Mouse (Mus musculus): Measurements from ENCODE around the gene Dlg5. TPM values are rescaled to one million over a fixed set of nuclear protein-coding genes. Genes with fewer than 3 reads are reported as not detected.

The Dlg5 gene
- total RNA-seq, 1 experiment from 2014 or later = not detected

DNA sequence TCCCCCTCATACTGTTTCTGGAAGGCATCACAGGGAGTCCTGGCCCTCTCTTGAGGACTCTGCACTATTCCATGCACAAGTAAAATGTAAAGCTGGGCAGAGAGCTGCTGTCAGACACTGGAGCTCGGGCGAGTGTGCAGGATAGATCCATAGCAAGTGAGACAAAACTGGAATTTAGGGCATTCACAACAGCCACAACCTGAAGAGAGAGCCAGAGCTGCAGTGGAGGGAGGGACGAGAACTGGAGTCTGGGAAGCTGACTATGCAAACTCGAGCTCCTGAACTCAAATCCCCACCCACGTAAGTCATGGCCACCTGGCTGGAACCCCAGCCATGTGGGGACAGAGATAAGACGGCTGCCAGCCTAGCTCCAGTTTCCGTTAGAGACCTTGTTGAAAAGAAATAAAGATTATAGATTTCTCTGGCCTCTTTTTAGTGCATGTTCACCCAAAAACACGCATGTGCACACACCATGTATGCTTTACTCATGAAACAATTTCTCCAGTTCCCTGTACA lies 105.4 kb downstream of the Dlg5 start:
- peak; percentile 45 for ATAC-seq (replicated peaks; ENCODE audit: low read depth, poor library complexity, severe bottlenecking)

DNA sequence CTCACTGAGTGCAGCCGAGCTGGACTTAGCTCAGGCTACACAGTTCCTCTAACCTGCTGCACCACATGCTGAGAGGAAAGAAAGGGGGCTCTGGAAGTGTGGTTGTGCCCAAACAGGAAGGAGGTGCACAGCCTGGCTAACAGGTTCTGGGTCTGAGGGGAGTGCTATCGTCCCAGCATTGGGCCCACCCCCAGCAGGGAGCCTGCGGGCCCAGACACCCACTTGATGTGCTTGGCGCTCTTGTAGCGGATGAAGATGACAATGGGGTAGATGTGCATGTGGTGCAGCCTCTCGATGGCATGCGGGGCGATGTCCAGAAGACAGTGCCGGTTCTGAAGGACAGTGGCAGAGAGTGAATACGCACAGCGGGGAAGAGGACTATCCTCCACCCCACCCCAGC lies 108.8 kb downstream of the Dlg5 start:
- ATAC-seq (replicated peaks; ENCODE audit: low read depth, poor library complexity, severe bottlenecking) = no peak

DNA sequence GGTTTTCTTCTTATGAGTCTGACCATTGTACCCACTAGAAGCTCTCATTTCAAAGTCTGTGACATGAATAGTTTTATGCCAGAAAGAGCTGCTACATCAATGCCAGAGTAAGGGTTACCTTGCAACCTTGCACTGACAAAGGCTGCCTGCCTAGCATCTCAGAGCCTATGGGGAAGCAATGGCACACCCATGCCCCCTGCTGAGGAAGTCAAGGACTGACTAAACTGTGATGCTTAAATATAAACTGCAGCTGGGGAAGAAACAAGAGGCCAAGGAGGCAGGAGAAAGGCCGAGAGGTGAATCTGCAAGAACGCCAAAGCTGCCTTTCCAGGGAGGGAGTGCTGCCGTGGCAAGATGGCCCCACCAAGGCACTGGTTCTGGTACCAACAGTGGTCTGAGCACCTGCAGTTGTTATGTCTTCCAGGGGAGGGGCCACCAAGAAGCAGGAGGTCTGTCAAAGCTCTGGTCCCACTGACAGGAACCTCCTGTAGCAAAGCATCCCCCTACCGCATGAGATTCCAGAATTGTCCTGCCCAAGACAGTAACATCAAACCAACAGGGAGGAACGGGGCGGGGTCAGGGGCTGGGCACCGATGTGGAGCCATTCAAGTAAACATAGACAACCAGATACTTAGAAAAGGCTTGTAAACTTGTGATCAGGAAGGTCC lies 111.0 kb downstream of the Dlg5 start:
- ATAC-seq (replicated peaks; ENCODE audit: low read depth, poor library complexity, severe bottlenecking) = no peak

DNA sequence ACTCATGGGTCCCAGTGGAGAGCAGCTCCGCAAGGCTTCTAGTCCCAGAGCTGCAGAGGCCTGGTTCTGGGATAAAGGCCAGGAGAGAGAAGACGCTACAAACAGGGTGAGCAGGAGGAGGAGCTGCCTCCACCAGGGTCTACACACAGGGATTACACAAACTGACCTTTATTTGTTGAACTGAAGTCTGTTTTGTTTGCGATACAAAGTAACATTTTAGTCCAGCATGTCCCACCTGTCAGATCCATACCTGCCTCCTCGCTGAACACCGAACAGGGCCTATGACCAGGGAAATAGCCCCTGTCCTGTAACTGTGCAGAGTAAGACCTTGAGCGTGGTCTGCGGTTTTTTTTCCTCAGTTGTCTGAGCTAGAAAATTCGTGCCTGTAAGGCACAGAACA lies 111.9 kb downstream of the Dlg5 start:
- no peak for ATAC-seq (replicated peaks; ENCODE audit: low read depth, poor library complexity, severe bottlenecking)

DNA sequence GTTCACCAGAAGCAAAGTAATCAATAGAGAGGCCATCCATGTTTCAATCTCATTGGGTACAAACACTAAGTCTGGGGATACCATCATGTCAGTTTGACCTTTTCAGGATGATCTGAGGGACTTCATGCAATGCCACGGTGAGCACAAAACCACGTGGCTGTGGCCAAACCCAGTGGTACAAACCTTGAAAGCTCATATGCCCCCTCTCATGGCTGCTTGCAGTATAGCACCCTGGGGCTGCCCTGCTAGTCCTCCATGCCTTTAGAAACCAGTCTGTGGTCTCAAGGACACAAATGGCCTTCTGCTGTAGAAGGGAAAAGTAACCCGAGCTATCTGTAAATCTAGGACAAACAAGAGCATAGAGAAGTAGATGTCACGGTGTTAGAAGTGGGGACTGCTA lies 113.6 kb downstream of the Dlg5 start:
- no peak; the same call in 1 of the 2 replicates for ATAC-seq (replicated peaks; ENCODE audit: low read depth, poor library complexity, severe bottlenecking)

DNA sequence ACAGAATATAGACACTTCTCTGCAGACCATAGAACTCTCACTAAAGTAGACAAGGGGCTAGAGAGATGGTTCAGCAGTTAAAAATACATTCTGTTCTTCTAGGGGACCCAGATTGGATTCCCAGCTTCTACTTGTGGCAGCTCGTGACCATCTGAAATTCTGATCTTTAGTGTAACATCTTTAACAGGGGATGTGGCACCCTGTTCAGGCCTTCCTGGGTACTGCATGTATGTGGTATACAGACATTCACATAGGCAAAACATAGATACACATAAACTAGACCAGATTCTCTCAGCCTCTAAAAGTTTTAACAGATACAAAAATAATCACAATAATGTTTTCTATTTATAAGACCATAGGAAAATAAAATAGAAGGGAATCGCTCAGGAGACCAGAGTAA lies 120.7 kb downstream of the Dlg5 start:
- no peak for ATAC-seq (replicated peaks; ENCODE audit: low read depth, poor library complexity, severe bottlenecking)

DNA sequence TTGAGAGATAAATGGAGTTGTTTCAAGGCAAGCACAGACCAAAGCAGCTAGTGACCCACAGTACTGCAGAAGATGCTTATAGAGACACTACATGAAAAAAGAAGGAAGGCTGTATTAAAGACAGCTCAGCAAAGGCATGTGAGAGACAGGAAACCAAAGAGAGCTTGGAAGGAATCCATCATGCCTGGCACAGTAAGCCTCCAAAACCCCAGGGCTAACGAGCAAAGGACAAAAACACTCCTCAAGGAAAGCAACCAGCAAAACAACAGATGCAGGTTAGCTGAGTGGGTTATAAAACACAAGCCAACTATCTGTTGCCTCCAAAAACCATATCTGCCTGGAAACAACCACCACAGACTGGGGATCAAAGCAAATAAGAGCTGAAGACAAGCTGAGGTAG lies 121.5 kb downstream of the Dlg5 start:
- ATAC-seq (replicated peaks; ENCODE audit: low read depth, poor library complexity, severe bottlenecking) = no peak

DNA sequence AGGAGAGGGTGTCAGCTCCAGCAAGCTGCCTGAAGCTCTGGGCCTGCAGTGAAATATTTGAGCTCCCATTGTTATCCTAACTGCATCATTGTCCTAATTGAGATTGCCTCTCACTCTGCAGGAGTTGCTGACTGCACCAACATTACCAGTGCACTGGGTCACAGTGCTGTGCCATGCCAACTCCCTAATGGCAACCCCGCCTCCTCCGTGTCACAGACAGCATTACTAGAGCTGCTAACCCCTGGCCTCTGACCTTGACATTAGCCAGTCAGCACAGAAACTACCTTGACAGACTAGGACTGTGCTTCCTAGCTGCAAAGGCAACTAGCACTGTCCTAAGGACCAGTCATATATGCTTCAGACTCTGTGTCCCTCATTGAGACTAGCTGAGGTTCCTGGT lies 139.0 kb downstream of the Dlg5 start:
- no peak for ATAC-seq (replicated peaks; ENCODE audit: low read depth, poor library complexity, severe bottlenecking)

DNA sequence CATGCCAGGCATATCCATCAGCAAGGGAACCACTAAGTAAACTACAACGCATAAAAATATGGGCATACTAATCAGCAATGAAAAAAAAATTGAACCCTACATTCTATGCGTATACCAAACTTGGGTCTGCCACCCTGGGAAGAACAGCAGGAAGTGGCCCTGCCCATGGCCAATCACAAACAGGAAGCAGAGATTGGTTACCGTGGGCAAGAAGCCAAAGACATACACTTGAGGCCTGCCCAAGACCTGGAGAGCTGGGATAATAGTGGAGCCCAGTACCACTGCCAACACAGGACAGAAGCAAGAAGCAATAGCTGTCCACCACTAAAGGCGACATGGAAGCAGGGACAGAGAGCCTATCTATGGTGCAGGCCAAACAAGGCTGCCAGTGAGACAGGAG lies 146.9 kb downstream of the Dlg5 start:
- ATAC-seq (replicated peaks; ENCODE audit: low read depth, poor library complexity, severe bottlenecking) = no peak

DNA sequence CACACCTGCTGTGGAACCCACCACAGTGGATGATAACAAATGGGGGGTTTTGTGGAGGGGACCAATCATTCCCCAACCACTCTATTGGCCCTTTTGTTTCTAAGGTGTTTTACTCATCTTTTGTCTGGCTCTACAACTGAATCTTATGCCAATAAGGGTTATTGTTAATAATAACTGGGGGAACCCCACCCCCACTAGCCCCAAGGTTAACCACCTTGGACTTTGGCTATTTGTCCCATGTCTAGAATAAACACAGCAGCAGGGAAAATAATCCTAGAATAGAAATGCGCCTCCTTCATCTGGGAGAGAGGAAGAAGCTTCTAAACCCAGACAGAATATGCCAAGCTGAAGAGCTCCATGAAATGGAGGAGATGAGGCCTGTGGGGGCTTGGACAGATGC lies 151.1 kb downstream of the Dlg5 start:
- ATAC-seq (replicated peaks; ENCODE audit: low read depth, poor library complexity, severe bottlenecking) = no peak

DNA sequence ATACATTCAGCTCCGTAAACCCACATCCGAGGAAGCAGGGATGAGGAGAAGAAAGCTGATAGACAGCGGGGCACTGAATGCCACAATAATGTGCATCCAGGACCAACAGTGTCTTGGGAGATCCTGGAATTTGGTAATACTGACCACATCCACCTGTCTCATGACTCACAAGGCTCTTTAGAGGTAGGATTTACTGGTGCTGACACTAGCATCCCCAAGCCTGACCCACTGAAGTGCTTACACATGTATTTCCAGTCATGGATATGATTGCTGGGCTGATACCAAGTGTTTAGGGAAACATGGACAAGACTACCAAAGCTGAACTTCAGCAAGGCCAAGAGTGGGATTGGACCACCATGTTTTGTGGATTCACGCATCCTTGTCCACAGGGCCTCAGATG lies 152.5 kb downstream of the Dlg5 start:
- no peak for ATAC-seq (replicated peaks; ENCODE audit: low read depth, poor library complexity, severe bottlenecking)

DNA sequence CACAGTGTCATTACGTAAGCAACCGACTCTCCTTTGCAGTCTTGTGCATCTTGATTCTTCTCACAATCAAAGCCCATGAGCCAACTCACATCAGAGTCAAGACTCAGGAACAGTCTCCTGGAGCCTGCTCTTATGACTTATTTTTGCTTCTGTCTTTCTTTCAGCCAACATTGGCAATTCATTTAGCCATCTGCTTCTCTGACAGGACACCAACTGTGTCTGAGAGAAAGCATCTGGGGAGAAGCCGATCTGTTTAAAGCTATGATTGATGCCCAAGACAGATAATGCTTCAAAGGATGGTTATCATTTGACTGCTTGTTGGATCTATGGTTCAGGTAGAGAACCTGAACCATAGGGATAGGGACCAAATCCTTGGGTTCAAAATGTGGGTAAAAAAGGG lies 153.3 kb downstream of the Dlg5 start:
- no peak for ATAC-seq (replicated peaks; ENCODE audit: low read depth, poor library complexity, severe bottlenecking)

DNA sequence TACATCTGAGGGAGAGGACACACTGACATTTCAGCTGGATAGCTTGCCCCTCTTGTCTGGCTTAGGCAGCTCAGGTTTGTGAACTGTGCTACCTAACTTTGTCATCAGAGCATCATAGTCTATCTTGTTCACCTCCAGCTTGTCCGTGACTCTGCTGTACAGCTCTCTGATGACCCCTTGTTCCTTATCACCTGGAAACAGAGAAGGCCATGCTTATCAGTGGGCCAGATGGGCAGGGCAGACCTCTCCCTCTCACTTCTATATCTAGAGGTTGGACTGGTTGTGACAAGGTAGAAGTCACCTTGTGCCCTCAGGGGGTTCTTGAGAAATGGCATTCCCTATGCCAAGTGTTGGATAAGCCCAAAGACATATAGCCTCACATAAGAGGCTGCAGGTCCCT lies 154.9 kb downstream of the Dlg5 start:
- ATAC-seq (replicated peaks; ENCODE audit: low read depth, poor library complexity, severe bottlenecking) = no peak

DNA sequence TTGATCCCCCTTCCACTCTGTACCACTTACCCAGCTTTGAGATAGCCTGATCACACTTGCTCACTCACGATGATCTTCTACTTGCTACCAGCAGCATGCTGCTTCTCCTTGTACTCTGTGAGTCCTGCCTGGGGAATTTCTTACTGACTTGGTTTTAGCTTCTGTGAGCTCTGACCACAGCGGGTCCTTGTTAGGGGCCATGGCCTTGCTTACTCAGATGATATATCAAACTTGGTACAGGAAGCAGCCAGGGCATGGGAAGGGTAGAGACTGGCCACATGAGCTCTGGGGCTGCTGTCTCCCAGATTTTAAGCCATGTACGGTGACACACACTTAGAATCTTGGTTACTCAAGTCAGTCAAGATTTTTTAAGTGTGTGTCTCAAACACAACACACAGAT lies 156.5 kb downstream of the Dlg5 start:
- ATAC-seq (replicated peaks; ENCODE audit: low read depth, poor library complexity, severe bottlenecking) = no peak

DNA sequence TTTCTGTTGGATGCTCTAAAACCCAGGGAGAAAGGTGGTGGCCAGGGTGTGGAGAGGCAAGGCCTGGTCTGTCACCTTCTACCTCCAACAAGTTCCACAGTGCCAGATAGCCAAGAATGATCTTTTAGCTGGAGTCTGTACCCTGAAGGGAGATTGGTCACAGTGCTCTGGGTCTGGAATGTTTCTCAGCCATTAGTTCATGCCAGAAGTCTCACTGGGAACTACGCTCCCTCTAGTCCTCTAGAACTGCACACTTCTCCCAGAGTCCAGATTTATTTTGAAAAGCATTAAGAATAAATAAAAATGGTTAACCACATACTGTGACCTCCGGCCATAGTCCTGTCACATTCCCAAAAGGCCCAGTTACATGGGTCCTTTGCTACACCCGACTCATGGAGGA lies 158.3 kb downstream of the Dlg5 start:
- no peak for ATAC-seq (replicated peaks; ENCODE audit: low read depth, poor library complexity, severe bottlenecking)

DNA sequence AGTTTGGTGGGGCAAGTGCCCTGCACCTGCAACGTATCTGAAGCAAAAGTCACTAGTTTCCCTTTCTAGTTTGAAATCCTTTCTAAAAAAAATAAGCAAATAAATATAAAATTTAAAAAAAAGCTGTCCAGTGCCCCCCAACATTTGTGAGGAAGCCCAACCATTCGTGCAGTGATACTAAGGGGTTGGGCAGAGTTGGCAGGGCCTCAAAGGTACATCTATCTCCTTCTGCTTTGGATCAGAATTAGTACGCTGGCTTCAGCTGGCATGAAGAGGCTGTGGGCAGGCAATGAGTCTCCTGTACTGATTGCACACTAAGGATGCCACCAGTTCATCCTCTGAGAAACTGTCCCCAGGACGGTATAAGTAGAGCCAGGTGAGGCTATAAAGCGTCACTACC lies 159.2 kb downstream of the Dlg5 start:
- ATAC-seq (replicated peaks; ENCODE audit: low read depth, poor library complexity, severe bottlenecking) = no peak

Other genes starting within 250 kb of the Dlg5 start
- not detected in 2 replicates for gene Kcnma1, start 231.4 kb downstream of the Dlg5 start, total RNA-seq (2017)
- not detected in 2 replicates for gene E330034G19Rik, start 47.3 kb upstream of the Dlg5 start, total RNA-seq (2017)
- gene Polr3a, start 241.1 kb upstream of the Dlg5 start, total RNA-seq (2017) = 14.3 and 19.0 TPM in 2 replicates
- gene Rps24, start 241.2 kb upstream of the Dlg5 start, total RNA-seq (2017) = 5,130 and 6,073 TPM in 2 replicates